Mouse (Mus musculus): ENCODE measurements at regions not wholly inside any gene's neighbourhood (a gene's known extent, or its start where the extent isn't known, plus 50 kb on each side); places are given as distances from the start of the nearest gene placed in this dataset.
A peak's percentile ranks its signal among the peaks of the same experiment; 100 is the strongest.

- Histone ChIP-seq H3K27me3 (replicated peaks; ENCODE audit: control insufficient read depth, insufficient read depth, low read length) (no peaks in the 10 kb centered on the region), H3K4me1 (ENCODE audit: control insufficient read depth, insufficient read depth, low read length) (no peaks in the 10 kb centered on the region), H3K4me2 (ENCODE audit: low read length) (no peak overlapping the region), H3K36me3 (ENCODE audit: control insufficient read depth, insufficient read depth, low read length) (no peaks in the 10 kb centered on the region), H3K9ac (ENCODE audit: low read length) (no peak overlapping the region), H3K9me3 (replicated peaks; ENCODE audit: control insufficient read depth, low read length) (no peaks in the 10 kb centered on the region), H3K4me3 (ENCODE audit: low read depth, low read length) (no peak overlapping the region), H3K27ac (ENCODE audit: low read depth, low read length) (no peak overlapping the region)
- DNase-seq (ENCODE audit: low spot score) (peak; percentile 0), ATAC-seq (no peak)
- 44% methylated on average over 1 of the region's 1 CpGs for WGBS
Observed at GRCm38 (mm10) chrX:89574913-89575312, 165.4 kb upstream of the Pet2 start.

GRCm38 (mm10) chrX:89559318-89559717 is 149.8 kb upstream of the Pet2 start:
- H3K27ac ChIP-seq (ENCODE audit: low read depth, low read length): no peak overlapping the region
- H3K4me2 ChIP-seq (ENCODE audit: low read length): no peak overlapping the region
- no peaks in the 10 kb centered on the region for H3K27me3 ChIP-seq (replicated peaks; ENCODE audit: control insufficient read depth, insufficient read depth, low read length)
- H3K4me3 ChIP-seq (ENCODE audit: low read depth, low read length): no peak overlapping the region
- H3K36me3 ChIP-seq (ENCODE audit: control insufficient read depth, insufficient read depth, low read length): no peaks in the 10 kb centered on the region
- H3K9ac ChIP-seq (ENCODE audit: low read length): no peak overlapping the region
- ATAC-seq: peak; percentile 69
- H3K4me1 ChIP-seq (ENCODE audit: control insufficient read depth, insufficient read depth, low read length): no peaks in the 10 kb centered on the region
- no peaks in the 10 kb centered on the region for H3K9me3 ChIP-seq (replicated peaks; ENCODE audit: control insufficient read depth, low read length)
- DNase-seq (ENCODE audit: low spot score): peak; percentile 47

Measured in forebrain, embryonic 14.5 days (tissue).